Mouse (Mus musculus) ES-Bruce4 (cell line): ENCODE measurements around the gene Fank1. TPM values are rescaled to one million over a fixed set of nuclear protein-coding genes. Genes with fewer than 3 reads are reported as not detected.

ENCODE experiments used
- H3K27ac ChIP-seq: 2 replicates; pipeline ENCODE4 v1.5.1; 2012; ENCODE audit warnings: low read length, inconsistent platforms; ENCODE audit not compliant: insufficient read depth
- H3K27me3 ChIP-seq: 2 replicates; pipeline ENCODE4 v1.6.1; 2012; ENCODE audit warnings: mild to moderate bottlenecking, low read length, inconsistent platforms; ENCODE audit not compliant: control insufficient read depth, poor library complexity, insufficient read depth, severe bottlenecking
- H3K36me3 ChIP-seq: 2 replicates; pipeline ENCODE4 v1.6.1; 2012; ENCODE audit warnings: inconsistent platforms, mild to moderate bottlenecking, low read length, moderate library complexity; ENCODE audit not compliant: control insufficient read depth, poor library complexity, insufficient read depth, severe bottlenecking
- H3K4me1 ChIP-seq: one replicate; pipeline ENCODE4 v1.8.1; 2011; ENCODE audit warnings: low read length; ENCODE audit not compliant: control insufficient read depth, insufficient read depth
- H3K4me3 ChIP-seq: 2 replicates; pipeline ENCODE4 v1.5.1; 2011; ENCODE audit warnings: low read depth, mild to moderate bottlenecking, low read length
- H3K9ac ChIP-seq: 2 replicates; pipeline ENCODE4 v1.6.1; 2012; ENCODE audit warnings: low read depth, mild to moderate bottlenecking, inconsistent platforms; ENCODE audit not compliant: poor library complexity, severe bottlenecking
- H3K9me3 ChIP-seq: replicated peaks from 2 replicates; pipeline ENCODE4 v1.6.1; 2012; ENCODE audit warnings: mild to moderate bottlenecking, low read length, inconsistent platforms; ENCODE audit not compliant: control insufficient read depth, poor library complexity, insufficient read depth, severe bottlenecking
- CTCF ChIP-seq: IDR thresholded peaks from one replicate; pipeline ENCODE4 v1.8.1; 2011; ENCODE audit warnings: low read depth, low read length
- EP300 ChIP-seq: IDR thresholded peaks from 2 replicates; pipeline ENCODE4 v1.6.1; 2011; ENCODE audit warnings: low read depth, low read length; ENCODE audit not compliant: insufficient read depth
- POLR2A ChIP-seq: IDR thresholded peaks from one replicate; pipeline ENCODE4 v1.8.1; 2011; ENCODE audit warnings: low read length; ENCODE audit not compliant: insufficient read depth
- polyA plus RNA-seq: library from polyadenylated mRNA; stranded (reverse); fragments of >200 nt; gene quantifications from 2 replicates; pipeline ENCODE4 v1.2.4, GENCODE M21; 2011; ENCODE audit warnings: low read depth; ENCODE audit not compliant: missing spikeins, insufficient read depth, insufficient read length

The Fank1 gene
- polyA plus RNA-seq, 1 experiment = 3.1 TPM

GRCm38 (mm10) chr7:133863151-133863550 is 86.5 kb downstream of the Fank1 start:
- Histone ChIP-seq H3K9me3 (no peaks in the 10 kb centered on the region), H3K36me3 (no peaks in the 10 kb centered on the region), H3K27me3 (no peaks in the 10 kb centered on the region), H3K4me3 (no peak overlapping the region), H3K27ac (no peak overlapping the region), H3K9ac (no peak overlapping the region), H3K4me1 (no peaks in the 10 kb centered on the region)
- no peak for TF ChIP-seq EP300
- no peak for TF ChIP-seq CTCF
- no peak for TF ChIP-seq POLR2A

GRCm38 (mm10) chr7:133863684-133864083 is 87.0 kb downstream of the Fank1 start:
- TF ChIP-seq CTCF = no peak
- TF ChIP-seq EP300 = no peak
- no peak for TF ChIP-seq POLR2A
- Histone ChIP-seq H3K27ac (no peak overlapping the region), H3K9me3 (no peaks in the 10 kb centered on the region), H3K4me1 (no peaks in the 10 kb centered on the region), H3K4me3 (no peak overlapping the region), H3K9ac (no peak overlapping the region), H3K36me3 (no peaks in the 10 kb centered on the region), H3K27me3 (no peaks in the 10 kb centered on the region)

GRCm38 (mm10) chr7:133870265-133870664 is 93.6 kb downstream of the Fank1 start:
- no peak overlapping the region for H3K4me3 ChIP-seq
- no peak overlapping the region for H3K27ac ChIP-seq
- no peak overlapping the region for H3K9ac ChIP-seq
- no peaks in the 10 kb centered on the region for H3K36me3 ChIP-seq
- H3K9me3 ChIP-seq = no peaks in the 10 kb centered on the region
- TF ChIP-seq POLR2A (no peak), CTCF (no peak), EP300 (no peak)
- no peaks in the 10 kb centered on the region for H3K27me3 ChIP-seq
- no peaks in the 10 kb centered on the region for H3K4me1 ChIP-seq

DNA sequence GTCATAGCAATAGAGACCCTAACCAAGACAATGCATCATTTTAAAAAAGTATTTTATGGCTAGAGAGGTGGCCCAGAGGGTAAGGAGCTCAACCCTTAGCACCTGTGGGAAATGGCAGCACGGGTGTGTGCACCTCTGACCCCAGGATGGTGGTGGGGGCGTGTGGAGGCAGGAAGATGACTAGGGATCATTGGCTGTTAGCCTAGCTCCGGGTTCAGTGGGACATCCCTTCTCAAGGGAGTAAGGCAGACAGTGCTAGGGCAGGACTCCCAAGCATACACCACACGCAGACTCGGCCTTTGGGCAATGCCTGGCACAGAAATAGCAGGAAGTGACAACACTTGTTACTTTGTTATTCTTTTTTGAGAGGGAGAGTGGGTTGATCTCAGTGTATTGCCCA is 96.0 kb downstream of the Fank1 start:
- Histone ChIP-seq H3K4me3 (no peak overlapping the region), H3K36me3 (no peaks in the 10 kb centered on the region), H3K9ac (no peak overlapping the region), H3K4me1 (no peaks in the 10 kb centered on the region), H3K27ac (no peak overlapping the region), H3K9me3 (no peaks in the 10 kb centered on the region), H3K27me3 (no peaks in the 10 kb centered on the region)
- TF ChIP-seq EP300 (no peak), CTCF (no peak), POLR2A (no peak)

DNA sequence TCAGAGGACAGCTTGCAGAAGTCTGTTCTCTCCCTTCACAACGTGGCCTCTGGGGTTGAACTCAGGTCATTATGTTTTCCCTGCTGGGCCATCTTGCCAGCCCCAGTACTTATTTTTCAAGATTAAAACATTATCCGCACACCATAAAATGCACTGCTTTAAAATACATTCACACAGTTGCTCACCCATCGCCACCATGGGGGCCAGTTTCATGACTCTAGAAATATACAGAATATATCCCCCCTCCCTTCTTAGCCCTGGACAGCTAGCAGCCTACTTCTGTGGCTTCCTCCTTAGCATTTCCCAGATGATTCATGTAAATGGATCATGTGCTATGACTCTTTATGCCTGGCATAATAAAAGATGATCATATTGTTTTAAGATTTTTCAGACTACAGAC is 99.5 kb downstream of the Fank1 start:
- no peaks in the 10 kb centered on the region for H3K4me1 ChIP-seq
- no peaks in the 10 kb centered on the region for H3K36me3 ChIP-seq

GRCm38 (mm10) chr7:133876646-133877342 is 100.1 kb downstream of the Fank1 start:
- Histone ChIP-seq H3K27me3 (no peaks in the 10 kb centered on the region), H3K4me3 (no peak overlapping the region), H3K36me3 (no peaks in the 10 kb centered on the region), H3K27ac (no peak overlapping the region), H3K9ac (no peak overlapping the region), H3K9me3 (no peaks in the 10 kb centered on the region), H3K4me1 (no peaks in the 10 kb centered on the region)
- TF ChIP-seq EP300 (no peak), CTCF (no peak), POLR2A (no peak)

More for the DNA sequence above, 99.5 kb downstream of the Fank1 start:
- H3K27me3 ChIP-seq = no peaks in the 10 kb centered on the region
- H3K9ac ChIP-seq = no peak overlapping the region
- no peaks in the 10 kb centered on the region for H3K9me3 ChIP-seq
- no peak overlapping the region for H3K4me3 ChIP-seq
- H3K27ac ChIP-seq = no peak overlapping the region
- TF ChIP-seq CTCF (no peak), POLR2A (no peak), EP300 (no peak)
